Mouse (Mus musculus): ENCODE data around the gene Casp4.

GRCm38 (mm10) chr9:5270274-5270673 is 38.4 kb upstream of the Casp4 start:
- TF ChIP-seq MAX (IDR thresholded peaks at IDR 0.05; ENCODE audit: low read depth), result no peak
- no peak for TF ChIP-seq POLR2A (IDR thresholded peaks at IDR 0.05; ENCODE audit: insufficient read length, low read depth)
